8 mouse cellular contexts compared by ENCODE assay signal in genomic region chr6:58596294-58596653, GRCm38 (mm10). TPM values are rescaled to one million over a fixed set of nuclear protein-coding genes. Genes with fewer than 3 reads are reported as not detected.
DNase-seq lines count a peak whose midpoint lies in the region; ATAC-seq and TF ChIP-seq lines count a peak whose summit lies in the region.

No protein-coding gene starts in this region.

- peaks cover 4% of the 10 kb centered on the region for H3K4me1 ChIP-seq in erythroblast, embryonic 14.5 days (ENCODE audit: control insufficient read depth)
- 0 out of 2 replicates have a peak, but pooled peaks cover 6% of the 10 kb centered on the region for H3K4me1 ChIP-seq in forebrain, embryonic 13.5 days
- H3K4me1 ChIP-seq in hindbrain, embryonic 13.5 days (replicated peaks) = peaks cover 22% of the 10 kb centered on the region
- H3K4me1 ChIP-seq in limb, embryonic 12.5 days (replicated peaks) = peaks cover 4% of the 10 kb centered on the region
- H3K4me1 ChIP-seq in midbrain, embryonic 14.5 days (ENCODE audit: control insufficient read depth, insufficient read depth, low read length) = peaks cover 6% of the 10 kb centered on the region; the same call in 1 of the 2 replicates
- H3K4me1 ChIP-seq in stomach, postnatal 0 days (replicated peaks; ENCODE audit: control insufficient read depth, insufficient read depth) = no peaks in the 10 kb centered on the region

- H3K27ac ChIP-seq in forebrain, embryonic 13.5 days = peak overlapping the region; percentile 1; the same call in 1 of the 2 replicates
- H3K27ac ChIP-seq in hindbrain, embryonic 13.5 days = peak overlapping the region; percentile 20
- H3K27ac ChIP-seq in limb, embryonic 12.5 days = peak overlapping the region; percentile 71; the same call in 1 of the 2 replicates
- peak overlapping the region; percentile 46 for H3K27ac ChIP-seq in midbrain, embryonic 14.5 days (replicated peaks; ENCODE audit: low read depth, low read length)
- H3K27ac ChIP-seq in stomach, postnatal 0 days (replicated peaks) = peak overlapping the region; percentile 18

- H3K4me2 ChIP-seq in forebrain, embryonic 13.5 days = peak overlapping the region; percentile 54
- peak overlapping the region; percentile 47 for H3K4me2 ChIP-seq in hindbrain, embryonic 13.5 days
- peak overlapping the region; percentile 50 for H3K4me2 ChIP-seq in limb, embryonic 12.5 days
- peak overlapping the region; percentile 74 for H3K4me2 ChIP-seq in midbrain, embryonic 14.5 days (ENCODE audit: low read length)
- peak overlapping the region; percentile 21 for H3K4me2 ChIP-seq in stomach, postnatal 0 days (replicated peaks; ENCODE audit: low read depth)

- no peak for ATAC-seq in erythroblast, adult 5-6 weeks (replicated peaks; ENCODE audit: low FRiP score, poor library complexity, severe bottlenecking)
- ATAC-seq in forebrain, embryonic 13.5 days = peak; percentile 80
- peak; percentile 87 for ATAC-seq in hindbrain, embryonic 13.5 days (ENCODE audit: low FRiP score)
- ATAC-seq in limb, embryonic 12.5 days (ENCODE audit: insufficient number of reproducible peaks, insufficient read depth, low FRiP score, low TSS enrichment, low read depth) = peak; percentile 80; the same call in 1 of the 2 replicates
- ATAC-seq in midbrain, embryonic 14.5 days (ENCODE audit: low FRiP score, low TSS enrichment) = peak; percentile 59; the same call in 1 of the 2 replicates
- no peak; the same call in 1 of the 2 replicates for ATAC-seq in stomach, postnatal 0 days (ENCODE audit: low FRiP score, low TSS enrichment)

- DNase-seq in adrenal gland, adult 18-20 months (ENCODE audit: low spot score in 2 of 2) = peak; percentile 34 to 36
- peak; percentile 71 for DNase-seq in midbrain, embryonic 14.5 days
- peak; percentile 30 for DNase-seq in stomach, postnatal 0 days (ENCODE audit: low spot score)

- no peaks in the 10 kb centered on the region for H3K36me3 ChIP-seq in erythroblast, embryonic 14.5 days (ENCODE audit: control insufficient read depth)
- no peaks in the 10 kb centered on the region for H3K36me3 ChIP-seq in forebrain, embryonic 13.5 days (ENCODE audit: poor library complexity, severe bottlenecking)
- H3K36me3 ChIP-seq in hindbrain, embryonic 13.5 days = no peaks in the 10 kb centered on the region
- no peaks in the 10 kb centered on the region for H3K36me3 ChIP-seq in limb, embryonic 12.5 days
- no peaks in the 10 kb centered on the region for H3K36me3 ChIP-seq in midbrain, embryonic 14.5 days (ENCODE audit: control insufficient read depth, insufficient read depth, low read length)
- no peaks in the 10 kb centered on the region for H3K36me3 ChIP-seq in stomach, postnatal 0 days (ENCODE audit: control insufficient read depth, insufficient read depth, low read length)

- 18% methylated on average over 16 of the region's 16 CpGs for WGBS in forebrain, embryonic 13.5 days
- 16% methylated on average over 16 of the region's 16 CpGs for WGBS in hindbrain, embryonic 13.5 days
- WGBS in limb, embryonic 12.5 days = 19% methylated on average over 16 of the region's 16 CpGs
- 15% methylated on average over 16 of the region's 16 CpGs for WGBS in midbrain, embryonic 14.5 days
- 14% methylated on average over 16 of the region's 16 CpGs for WGBS in stomach, postnatal 0 days

- H3K9ac ChIP-seq in forebrain, embryonic 13.5 days = peak overlapping the region; percentile 64
- H3K9ac ChIP-seq in hindbrain, embryonic 13.5 days = peak overlapping the region; percentile 53
- peak overlapping the region; percentile 35 for H3K9ac ChIP-seq in limb, embryonic 12.5 days (replicated peaks)
- H3K9ac ChIP-seq in midbrain, embryonic 14.5 days (replicated peaks; ENCODE audit: low read length) = peak overlapping the region; percentile 54
- no peak overlapping the region for H3K9ac ChIP-seq in stomach, postnatal 0 days (ENCODE audit: low read length)

- H3K9me3 ChIP-seq in erythroblast, embryonic 14.5 days (ENCODE audit: control insufficient read depth, low read length) = no peaks in the 10 kb centered on the region
- H3K9me3 ChIP-seq in forebrain, embryonic 13.5 days (replicated peaks) = no peaks in the 10 kb centered on the region
- peaks cover 4% of the 10 kb centered on the region; the same call in 1 of the 2 replicates for H3K9me3 ChIP-seq in hindbrain, embryonic 13.5 days
- H3K9me3 ChIP-seq in limb, embryonic 12.5 days = 0 out of 2 replicates have a peak, but pooled peaks cover 3% of the 10 kb centered on the region
- H3K9me3 ChIP-seq in midbrain, embryonic 14.5 days (ENCODE audit: control insufficient read depth, low read length) = 0 out of 2 replicates have a peak, but pooled peaks cover 3% of the 10 kb centered on the region
- H3K9me3 ChIP-seq in stomach, postnatal 0 days (ENCODE audit: control insufficient read depth, low read length) = no peaks in the 10 kb centered on the region

- H3K27me3 ChIP-seq in erythroblast, embryonic 14.5 days (ENCODE audit: control insufficient read depth) = no peaks in the 10 kb centered on the region
- H3K27me3 ChIP-seq in forebrain, embryonic 13.5 days = no peaks in the 10 kb centered on the region
- no peaks in the 10 kb centered on the region for H3K27me3 ChIP-seq in hindbrain, embryonic 13.5 days
- H3K27me3 ChIP-seq in limb, embryonic 12.5 days = no peaks in the 10 kb centered on the region
- no peaks in the 10 kb centered on the region for H3K27me3 ChIP-seq in midbrain, embryonic 14.5 days (ENCODE audit: control insufficient read depth, insufficient read depth, low read length)
- H3K27me3 ChIP-seq in stomach, postnatal 0 days (ENCODE audit: control insufficient read depth, insufficient read depth, low read length) = no peaks in the 10 kb centered on the region

- TF ChIP-seq CTCF in stomach, postnatal 0 days (IDR thresholded peaks at IDR 0.05; ENCODE audit: low read depth) = no peak

- peak overlapping the region; percentile 23 for H3K4me3 ChIP-seq in erythroblast, embryonic 14.5 days (replicated peaks)
- H3K4me3 ChIP-seq in forebrain, embryonic 13.5 days = peak overlapping the region; percentile 31
- peak overlapping the region; percentile 39 for H3K4me3 ChIP-seq in hindbrain, embryonic 13.5 days
- H3K4me3 ChIP-seq in limb, embryonic 12.5 days (replicated peaks) = peak overlapping the region; percentile 34
- peak overlapping the region; percentile 34 for H3K4me3 ChIP-seq in midbrain, embryonic 14.5 days (replicated peaks; ENCODE audit: low read depth, low read length)
- H3K4me3 ChIP-seq in stomach, postnatal 0 days (ENCODE audit: low read depth, low read length) = peak overlapping the region; percentile 23

- no peak for TF ChIP-seq EP300 in stomach, postnatal 0 days (optimal IDR thresholded peaks at IDR 0.05)

RNA-seq across cellular contexts. Expression of gene Abcg2, which starts 12.0 kb away (rescaled TPM):
- polyA plus RNA-seq in erythroblast, embryonic 14.5 days (2012) = 6.8 and 7.5 TPM in 2 replicates
- total RNA-seq in erythroblast, adult 5-6 weeks (2015; ENCODE audit: low replicate concordance) = 213 and 253 TPM in 2 replicates
- 492 and 662 TPM in 2 replicates for total RNA-seq in erythroblast, adult 5-6 weeks (2017; ENCODE audit: low replicate concordance)
- total RNA-seq in adrenal gland, adult 18-20 months (2021) = 10 to 100 TPM; 23.4 to 26.1 TPM
- 33.7 and 35.5 TPM in 2 replicates for polyA plus RNA-seq in forebrain, embryonic 13.5 days (2015; fragmentation: Nextera tagmentation; extraction: Ambion mirVana)
- 40.6 and 41.5 TPM in 2 replicates for polyA plus RNA-seq in hindbrain, embryonic 13.5 days (2015; fragmentation: Nextera tagmentation; extraction: Ambion mirVana)
- 48.5 and 49.3 TPM in 2 replicates for polyA plus RNA-seq in limb, embryonic 12.5 days (2016; fragmentation: Nextera tagmentation; extraction: Ambion mirVana)
- 28.3 and 34.4 TPM in 2 replicates for polyA plus RNA-seq in midbrain, embryonic 14.5 days (2014; fragmentation: Nextera tagmentation; extraction: Ambion mirVana)
- 18.1 and 19.2 TPM in 2 replicates for polyA plus RNA-seq in stomach, postnatal 0 days (2015; fragmentation: Nextera tagmentation; extraction: Ambion mirVana)

Comparison
In these comparisons a context has a peak if more than half of its experiments do, and no peak if none do; other contexts are left out.
1. ATAC-seq: peak in forebrain, embryonic 13.5 days (single experiment), hindbrain, embryonic 13.5 days (single experiment), limb, embryonic 12.5 days (single experiment) and midbrain, embryonic 14.5 days (single experiment); none in erythroblast, adult 5-6 weeks (single experiment) and stomach, postnatal 0 days (single experiment).
2. H3K27ac ChIP-seq: peak in every context shown above with its lines; median percentile 71 in limb, embryonic 12.5 days; 46 in midbrain, embryonic 14.5 days; 20 in hindbrain, embryonic 13.5 days; 18 in stomach, postnatal 0 days; 1 in forebrain, embryonic 13.5 days.
3. H3K4me2 ChIP-seq: peak in every context shown above with its lines; median percentile 74 in midbrain, embryonic 14.5 days; 54 in forebrain, embryonic 13.5 days; 50 in limb, embryonic 12.5 days; 47 in hindbrain, embryonic 13.5 days; 21 in stomach, postnatal 0 days.
4. Peak in every context shown above with its lines, with median percentiles within 50 percentile points of each other: H3K4me3 ChIP-seq and DNase-seq.